Mouse (Mus musculus): ENCODE results near the gene Nosip. TPM values are rescaled to one million over a fixed set of nuclear protein-coding genes. Genes with fewer than 3 reads are reported as not detected.

Nosip gene
- 59.3 TPM for total RNA-seq (2023)

DNA sequence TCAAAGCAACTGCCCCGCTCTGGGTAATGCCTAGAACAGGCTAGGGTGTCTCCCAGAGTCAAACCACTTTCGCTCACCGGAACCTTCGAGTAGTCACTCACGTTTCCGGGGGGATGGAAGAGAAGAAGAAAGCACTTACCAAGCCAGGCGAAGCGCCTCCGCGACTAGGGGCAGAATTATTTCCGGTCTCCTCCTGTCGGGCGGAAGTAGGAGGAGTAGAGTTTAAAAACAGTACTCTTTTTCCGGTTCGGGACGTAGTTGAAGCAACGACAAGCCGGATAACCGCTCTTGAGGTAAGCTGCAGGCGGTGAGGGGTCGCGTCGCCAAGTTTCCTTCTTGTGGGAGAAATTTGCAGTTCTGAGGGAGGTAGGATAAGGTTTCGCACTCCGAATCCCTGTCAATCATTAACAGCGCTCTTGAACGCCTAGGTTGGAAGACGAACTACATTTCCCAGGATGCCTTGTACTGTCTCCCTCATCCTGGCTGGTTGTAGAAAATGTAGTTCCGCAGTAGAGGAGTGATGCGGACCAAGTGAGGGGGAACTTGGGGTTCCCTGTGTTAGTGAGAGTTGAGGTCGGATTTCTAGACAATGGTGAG is at the start of gene Nosip, which contains the start of gene Prrg2:
Gene Nosip (plus strand): TSS at position 191 of the 597 bp plus-strand sequence.
Gene Prrg2 (minus strand): TSS at position 439 of the 597 bp plus-strand sequence.

DNA sequence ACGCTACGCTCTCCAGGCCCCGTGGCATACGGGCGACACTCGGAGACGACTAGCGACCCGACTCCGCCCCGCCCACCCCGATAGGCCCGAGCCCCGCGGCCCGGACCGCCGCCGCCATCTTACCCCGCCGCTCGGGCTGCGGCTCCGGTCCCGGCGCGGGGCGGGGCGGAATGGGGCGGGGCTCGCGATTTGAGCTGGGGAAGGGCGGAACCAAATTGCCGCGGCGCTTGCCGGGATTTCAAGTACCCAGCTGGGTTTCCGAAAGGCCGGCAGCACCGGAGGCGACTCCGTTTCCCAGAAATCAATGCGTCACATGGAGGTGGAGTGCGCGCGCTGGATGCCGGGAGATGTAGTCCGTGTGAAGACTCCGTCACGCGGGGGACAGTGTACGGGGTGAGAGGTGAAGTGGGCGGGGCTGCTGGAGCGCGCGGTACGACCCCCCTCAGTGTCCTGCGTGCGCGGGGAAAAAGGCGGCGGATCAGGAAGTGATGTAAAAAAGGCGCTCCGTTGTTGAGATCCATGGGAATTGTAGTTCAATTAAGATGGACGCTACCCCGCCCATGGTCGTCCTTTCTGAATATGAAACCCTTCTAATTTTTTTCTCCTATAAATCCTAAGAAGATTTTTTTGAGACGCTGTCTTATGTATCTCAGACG is 46.1 kb upstream of the Nosip start, which contains the start of gene Scaf1:
Gene Scaf1 (minus strand): TSS at position 407 of the 656 bp plus-strand sequence.

DNA sequence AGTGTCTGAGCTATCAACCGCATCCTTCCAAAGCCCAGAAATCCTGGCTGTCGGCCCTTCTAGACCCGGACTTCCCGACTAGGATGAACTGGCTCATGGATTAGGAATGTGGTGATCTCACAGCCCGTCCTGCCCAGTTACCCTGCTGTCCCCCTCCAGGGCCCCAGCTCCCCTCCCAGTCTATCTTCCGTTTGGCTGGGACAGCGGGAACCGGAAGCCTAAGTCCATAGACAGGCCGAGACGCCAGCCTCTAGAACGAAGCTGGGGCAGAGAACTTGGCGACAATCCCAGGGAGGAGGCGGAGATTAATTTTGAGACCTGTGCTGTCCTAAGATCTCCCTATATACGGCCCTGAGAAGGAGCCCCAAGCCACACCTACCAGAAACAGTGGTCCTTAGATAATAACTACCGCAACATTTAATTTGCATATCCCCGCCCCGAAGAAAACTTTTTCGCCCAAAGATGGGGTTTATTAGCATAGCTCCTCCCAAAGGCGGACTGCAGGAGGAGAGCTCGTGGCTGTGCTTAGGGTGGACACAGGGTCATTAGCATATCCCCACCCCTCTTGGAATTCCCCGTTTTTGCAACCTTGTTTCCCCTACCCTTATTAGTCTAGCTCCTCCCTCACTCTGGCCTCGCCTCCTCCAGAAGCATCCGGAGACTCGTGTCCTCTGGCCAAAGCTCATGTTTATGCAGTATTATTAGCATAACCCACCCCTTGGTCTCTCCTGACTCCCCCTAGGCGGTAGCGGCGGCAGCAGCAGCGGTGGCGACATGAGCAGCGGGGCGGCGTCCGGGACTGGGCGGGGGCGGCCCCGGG is 44.8 kb upstream of the Nosip start, which contains the start of gene Rras:
Gene Rras (plus strand): TSS at position 720 of the 820 bp plus-strand sequence.

DNA sequence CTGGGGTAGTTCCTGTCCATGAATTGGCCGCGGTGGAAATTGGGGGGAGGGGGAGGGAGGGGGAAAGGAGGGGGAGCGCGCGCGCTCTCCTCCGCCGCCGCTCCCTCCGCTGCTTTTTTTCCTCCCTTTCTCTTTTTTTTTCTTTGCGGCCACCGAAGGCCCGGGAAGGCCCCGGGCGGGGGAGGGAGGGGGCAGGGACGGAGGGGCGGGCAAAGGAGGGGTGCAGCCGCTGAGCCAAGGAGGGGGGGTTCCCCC is 9.4 kb upstream of the Nosip start, which contains the start of gene Prr12:
Gene Prr12 (minus strand): TSS at position 20 of the 255 bp plus-strand sequence.

DNA sequence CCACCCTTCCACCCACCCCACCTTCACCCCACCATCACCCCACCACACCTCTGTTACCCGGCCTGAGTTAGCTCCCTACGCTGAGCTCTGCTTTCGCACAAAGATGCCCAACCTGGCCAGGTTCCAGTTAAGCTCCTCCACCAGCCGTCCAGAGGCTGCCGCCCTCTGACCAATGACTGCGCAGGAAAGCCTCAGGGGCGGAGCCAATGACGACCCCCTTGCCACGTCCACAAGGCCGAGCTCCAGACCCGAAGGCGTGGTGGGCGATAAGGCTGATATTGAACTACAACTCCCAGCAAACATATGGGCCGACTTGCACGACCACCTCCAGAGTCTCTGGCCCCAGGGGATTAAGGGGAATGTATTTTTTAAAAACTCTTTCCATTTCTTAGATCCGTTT is 29.8 kb downstream of the Nosip start, which contains the start of gene Rcn3:
Gene Rcn3 (minus strand): TSS at position 174 of the 400 bp plus-strand sequence.

DNA sequence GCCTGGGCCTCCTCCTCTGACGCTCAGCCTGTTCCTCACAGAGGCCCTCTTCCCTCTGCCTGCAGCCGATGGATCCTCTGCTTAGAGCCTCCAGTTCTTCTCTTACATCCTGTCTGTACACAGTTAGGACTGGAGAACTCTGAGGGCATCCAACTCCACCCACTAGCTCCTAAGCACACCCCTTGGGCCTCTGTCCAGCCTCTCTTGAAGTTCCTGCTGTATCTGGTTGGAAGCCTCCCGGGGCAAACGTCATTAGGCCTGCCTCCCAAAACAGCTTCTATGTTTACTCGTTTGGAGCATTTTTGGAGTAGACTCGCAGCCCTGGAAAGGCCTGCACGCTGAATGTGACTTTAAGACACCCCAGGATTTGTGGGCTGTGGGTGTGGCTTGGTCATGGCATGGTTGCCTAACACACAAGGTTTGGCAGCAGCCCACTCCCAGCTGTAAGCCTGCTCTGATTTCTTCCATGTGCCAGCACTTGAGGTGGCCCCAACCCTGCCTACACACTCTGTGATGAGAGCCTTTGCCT is 41.5 kb downstream of the Nosip start, which contains the start of gene Fcgrt:
Gene Fcgrt (minus strand): TSS at position 200 of the 529 bp plus-strand sequence.

DNA sequence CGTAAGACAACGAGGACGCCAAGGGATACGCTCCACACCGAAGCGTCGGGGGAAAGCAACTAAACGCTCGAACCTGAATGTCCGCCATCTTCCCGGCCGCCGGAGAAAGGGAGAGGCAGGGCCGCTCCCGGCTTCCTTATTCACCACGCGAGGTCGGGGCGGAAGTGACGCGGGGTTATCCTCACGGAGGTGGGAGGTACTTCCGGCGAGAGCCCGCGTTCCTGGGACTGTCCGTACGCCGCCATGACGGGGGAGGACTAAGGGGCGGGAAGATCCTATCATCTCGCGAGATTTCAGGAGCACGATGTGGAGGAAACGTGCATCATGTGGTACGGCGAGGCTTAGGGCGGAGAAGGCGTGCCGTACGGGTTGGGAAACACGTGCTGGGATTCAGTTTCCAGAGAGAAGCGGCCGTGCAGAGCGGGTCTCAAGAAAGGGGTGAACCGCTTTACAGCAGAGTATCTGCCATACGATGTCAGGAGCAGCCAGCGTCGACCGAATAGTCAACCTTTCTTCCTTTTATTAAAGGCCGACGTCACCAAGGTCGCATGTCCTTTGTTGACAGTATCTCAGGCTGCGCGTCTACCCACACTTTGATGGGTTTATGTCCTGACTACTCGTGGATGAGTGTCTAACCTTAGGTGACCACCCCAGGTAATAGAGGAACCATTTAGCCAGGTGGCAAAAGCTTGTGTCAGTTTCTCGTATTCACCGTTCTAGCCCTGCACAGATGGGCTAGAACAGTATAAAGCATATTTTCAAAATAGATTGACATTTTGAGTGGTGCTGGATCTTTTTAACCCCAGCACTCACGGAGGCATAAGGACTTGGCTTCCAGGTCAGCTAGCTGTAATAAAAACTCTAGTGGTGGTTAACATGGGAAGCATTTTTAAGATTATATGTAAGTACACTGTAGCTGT is 62.3 kb downstream of the Nosip start, which contains the start of gene Rps11:
Gene Rps11 (minus strand): TSS at position 216 of the 920 bp plus-strand sequence.

Other genes with a start within 250 kb of the Nosip start
- 45.1 TPM for gene Nup62, start 246.3 kb upstream of the Nosip start, total RNA-seq (2023)
- 14.0 TPM for gene Il4i1, start 246.0 kb upstream of the Nosip start, total RNA-seq (2023)
- 4.8 TPM for gene Atf5, start 245.8 kb upstream of the Nosip start, total RNA-seq (2023)
- 47.0 TPM for gene Akt1s1, start 213.4 kb upstream of the Nosip start, total RNA-seq (2023)
- gene Tbc1d17, start 213.3 kb upstream of the Nosip start, total RNA-seq (2023) = 80.3 TPM
- 46.8 TPM for gene Pnkp, start 205.3 kb upstream of the Nosip start, total RNA-seq (2023)
- gene Ptov1, start 192.6 kb upstream of the Nosip start, total RNA-seq (2023) = 26.6 TPM
- gene Med25, start 169.7 kb upstream of the Nosip start, total RNA-seq (2023) = 62.0 TPM
- 23.6 TPM for gene Fuz, start 166.3 kb upstream of the Nosip start, total RNA-seq (2023)
- gene Ap2a1, start 132.9 kb upstream of the Nosip start, total RNA-seq (2023) = 88.4 TPM
- gene Tsks, start 119.2 kb upstream of the Nosip start, total RNA-seq (2023) = not detected
- not detected for gene Cpt1c, start 87.6 kb upstream of the Nosip start, total RNA-seq (2023)
- 147 TPM for gene Prmt1, start 75.9 kb upstream of the Nosip start, total RNA-seq (2023)
- 127 TPM for gene Irf3, start 64.8 kb upstream of the Nosip start, total RNA-seq (2023)
- 20.4 TPM for gene Bcl2l12, start 63.7 kb upstream of the Nosip start, total RNA-seq (2023)
- 77.3 TPM for gene Scaf1, start 46.1 kb upstream of the Nosip start, total RNA-seq (2023)
- 11.4 TPM for gene Rras, start 44.5 kb upstream of the Nosip start, total RNA-seq (2023)
- gene Prr12, start 9.5 kb upstream of the Nosip start, total RNA-seq (2023) = 65.4 TPM
- gene Prrg2, start 248 bp downstream of the Nosip start, total RNA-seq (2023) = 1.7 TPM
- 28.4 TPM for gene Rcn3, start 29.8 kb downstream of the Nosip start, total RNA-seq (2023)
- gene Fcgrt, start 41.4 kb downstream of the Nosip start, total RNA-seq (2023) = 49.4 TPM
- 3,136 TPM for gene Rps11, start 62.0 kb downstream of the Nosip start, total RNA-seq (2023)
- 5,943 TPM for gene Rpl13a, start 66.3 kb downstream of the Nosip start, total RNA-seq (2023)
- gene Gm45713, start 73.8 kb downstream of the Nosip start, total RNA-seq (2023) = 1.6 TPM
- gene Flt3l, start 74.0 kb downstream of the Nosip start, total RNA-seq (2023) = 167 TPM
- gene Pih1d1, start 91.9 kb downstream of the Nosip start, total RNA-seq (2023) = 32.4 TPM
- gene Aldh16a1, start 92.2 kb downstream of the Nosip start, total RNA-seq (2023) = 60.3 TPM
- gene Slc17a7, start 101.5 kb downstream of the Nosip start, total RNA-seq (2023) = not detected
- gene Gfy, start 117.1 kb downstream of the Nosip start, total RNA-seq (2023) = not detected
- gene Pth2, start 118.6 kb downstream of the Nosip start, total RNA-seq (2023) = not detected
- gene Ccdc155, start 142.5 kb downstream of the Nosip start, total RNA-seq (2023) = 0.83 TPM
- gene Dkkl1, start 149.7 kb downstream of the Nosip start, total RNA-seq (2023) = not detected
- gene Tead2, start 153.3 kb downstream of the Nosip start, total RNA-seq (2023) = not detected
- gene Cd37, start 176.7 kb downstream of the Nosip start, total RNA-seq (2023) = 321 TPM
- not detected for gene Slc6a16, start 178.7 kb downstream of the Nosip start, total RNA-seq (2023)
- not detected for gene Slc6a21, start 215.1 kb downstream of the Nosip start, total RNA-seq (2023)